Mouse (Mus musculus) heart, adult 18-20 months (tissue): Measurements from ENCODE around the gene Adi1. TPM values are rescaled to one million over a fixed set of nuclear protein-coding genes. Genes with fewer than 3 reads are reported as not detected.

Source experiments
- DNase-seq, 2 experiments: peaks; one replicate each; pipeline ENCODE4 v3.0.0; 2021 to 2022; ENCODE audit warnings: mixed read lengths in 1 of 2
- total RNA-seq, 2 experiments: library from RNA; stranded (reverse); gene quantifications; 2 replicates each; pipeline ENCODE4 v1.2.3; 2021

Gene Adi1
- total RNA-seq, 2 experiments from 2014 or later: 59.5 to 63.5 TPM

- DNase-seq: peak in 1 of 2 experiments; percentile 33
Observed at GRCm38 (mm10) chr12:28694231-28694630, 19.2 kb downstream of the Adi1 start.

GRCm38 (mm10) chr12:28694776-28695175 is 19.7 kb downstream of the Adi1 start:
- no peak for DNase-seq

- DNase-seq: no peak
Observed at GRCm38 (mm10) chr12:28697821-28698595, 23.0 kb downstream of the Adi1 start.

GRCm38 (mm10) chr12:28699086-28699485 is 24.1 kb downstream of the Adi1 start:
- no peak for DNase-seq

GRCm38 (mm10) chr12:28699656-28700055 is 24.6 kb downstream of the Adi1 start:
- peak; percentile 66 to 83 for DNase-seq

- DNase-seq: peak in 1 of 2 experiments; percentile 5
Observed at GRCm38 (mm10) chr12:28700101-28700511, 25.1 kb downstream of the Adi1 start.

GRCm38 (mm10) chr12:28700561-28701025 is 25.6 kb downstream of the Adi1 start:
- DNase-seq: peak; percentile 83 to 91

GRCm38 (mm10) chr12:28701302-28701701 is 26.3 kb downstream of the Adi1 start:
- DNase-seq: no peak

- DNase-seq: peak; percentile 17 to 18
Observed at GRCm38 (mm10) chr12:28704381-28704780, 29.4 kb downstream of the Adi1 start.

- DNase-seq: no peak
Observed at GRCm38 (mm10) chr12:28705204-28705603, 30.2 kb downstream of the Adi1 start.

- no peak for DNase-seq
Observed at GRCm38 (mm10) chr12:28708154-28708553, 33.1 kb downstream of the Adi1 start.

GRCm38 (mm10) chr12:28710566-28711185 is 35.6 kb downstream of the Adi1 start:
- DNase-seq: no peak

GRCm38 (mm10) chr12:28714822-28715632 is 40.0 kb downstream of the Adi1 start:
- no peak for DNase-seq

GRCm38 (mm10) chr12:28717066-28717465 is 42.0 kb downstream of the Adi1 start:
- DNase-seq: no peak

GRCm38 (mm10) chr12:28718106-28718505 is 43.1 kb downstream of the Adi1 start:
- DNase-seq: no peak

- no peak for DNase-seq
Observed at GRCm38 (mm10) chr12:28724366-28724765, 49.3 kb downstream of the Adi1 start.

- DNase-seq: no peak
Observed at GRCm38 (mm10) chr12:28726204-28726603, 51.2 kb downstream of the Adi1 start.

GRCm38 (mm10) chr12:28727061-28727460 is 52.0 kb downstream of the Adi1 start:
- no peak for DNase-seq
